Mouse (Mus musculus): Measurements from ENCODE around the gene Ciao2b. TPM values are rescaled to one million over a fixed set of nuclear protein-coding genes. Genes with fewer than 3 reads are reported as not detected.
"Not testable (repeated sequence)": the region's sequence is repeated elsewhere in the genome, so short reads cannot be mapped to it uniquely, and the experiment has no call there.

Ciao2b gene
- polyA plus RNA-seq (2016; fragmentation: Nextera tagmentation; extraction: Ambion mirVana), result 88.6 and 90.2 TPM in 2 replicates

DNA sequence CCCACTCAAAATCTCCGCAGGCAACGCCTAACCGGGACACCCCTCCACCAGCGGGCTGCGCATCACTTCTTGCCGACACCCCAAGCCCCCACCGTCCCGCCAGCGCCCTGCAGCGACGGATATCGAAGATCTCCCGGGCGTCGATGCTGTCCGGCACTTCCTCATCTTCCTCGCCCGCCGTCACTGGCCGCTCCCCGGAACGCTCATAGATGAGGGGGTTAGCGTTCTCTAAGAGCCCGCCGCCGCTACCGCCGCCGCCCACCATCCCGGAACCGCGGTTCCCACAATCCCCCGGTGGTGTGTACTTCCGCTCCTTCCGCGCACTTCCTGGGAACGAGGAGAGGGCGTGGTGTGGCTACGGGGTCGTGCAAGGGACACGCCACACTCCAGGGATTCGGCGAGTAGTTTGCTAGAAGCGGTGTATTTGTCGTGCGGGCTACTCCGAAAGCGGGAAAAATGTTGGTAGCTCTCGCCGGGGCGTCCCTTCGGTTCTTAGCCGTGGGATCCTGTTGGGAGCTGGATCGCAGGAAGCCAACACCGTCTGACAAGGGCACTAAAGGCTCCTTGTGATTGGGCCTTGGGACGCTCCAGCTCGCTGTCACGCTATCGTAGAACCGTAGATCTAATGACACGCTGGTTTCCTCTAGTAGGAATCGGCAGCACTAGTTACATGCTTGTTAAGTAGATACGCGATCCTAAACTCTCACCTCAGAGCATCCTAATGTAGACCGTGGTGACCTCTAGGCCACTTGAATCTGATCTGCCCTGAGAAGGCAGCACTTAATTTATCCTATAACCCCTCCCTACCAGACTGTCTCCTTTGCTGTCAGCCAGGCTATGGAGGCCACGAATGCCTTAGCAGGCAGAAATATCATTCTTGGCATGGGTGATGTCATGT, at the start of gene Ciao2b:
TSS of gene Ciao2b (minus strand) at position 540 of the 898 bp plus-strand sequence.
- Histone ChIP-seq H3K36me3 (peaks cover 21% of the 10 kb centered on the region), H3K4me2 (peak within 1 kb of the TSS; percentile 93), H3K4me3 (replicated peaks) (peak within 1 kb of the TSS; percentile 82), H3K4me1 (replicated peaks) (peaks cover 18% of the 10 kb centered on the region), H3K9ac (replicated peaks) (peak within 1 kb of the TSS; percentile 78), H3K27ac (0 out of 2 replicates have a peak within 1 kb of the TSS, but pooled peaks have one; percentile 31), H3K9me3 (no peaks in the 10 kb centered on the region), H3K27me3 (no peaks in the 10 kb centered on the region)
- peak; percentile 92 for ATAC-seq (ENCODE audit: insufficient number of reproducible peaks, insufficient read depth, low FRiP score, low TSS enrichment, low read depth)
- under 1% methylated on average over 66 of the region's 66 CpGs for WGBS

DNA sequence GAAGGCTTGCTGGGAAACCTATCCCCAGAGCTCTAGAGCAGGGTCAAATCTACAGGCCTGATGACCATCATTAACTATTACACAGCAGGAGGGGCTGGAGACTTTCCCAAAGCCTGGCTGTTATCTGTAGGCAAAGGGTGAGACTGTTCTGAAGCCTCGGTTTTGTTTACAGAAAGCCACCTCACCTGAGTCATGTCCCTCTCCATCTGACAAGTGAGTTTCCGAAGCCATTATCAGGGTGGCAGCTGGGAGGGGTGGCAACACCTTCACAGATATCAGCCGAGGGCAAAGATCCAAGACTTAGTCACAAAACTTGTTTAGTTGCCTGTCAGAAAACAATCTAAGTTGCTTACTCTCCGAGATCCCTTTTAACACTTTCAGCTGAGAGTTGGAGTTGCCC, 46.7 kb upstream of the Ciao2b start:
- H3K4me2 ChIP-seq, result no peak overlapping the region
- H3K27me3 ChIP-seq, result no peaks in the 10 kb centered on the region
- no peaks in the 10 kb centered on the region for H3K4me1 ChIP-seq (replicated peaks)
- H3K36me3 ChIP-seq, result no peaks in the 10 kb centered on the region
- no peak overlapping the region for H3K27ac ChIP-seq
- 64% methylated on average over 4 of the region's 4 CpGs for WGBS
- H3K4me3 ChIP-seq (replicated peaks), result no peak overlapping the region
- no peak overlapping the region for H3K9ac ChIP-seq (replicated peaks)
- no peak for ATAC-seq (ENCODE audit: insufficient number of reproducible peaks, insufficient read depth, low FRiP score, low TSS enrichment, low read depth)
- no peaks in the 10 kb centered on the region for H3K9me3 ChIP-seq

- no peak overlapping the region for H3K27ac ChIP-seq
- no peak for ATAC-seq (ENCODE audit: insufficient number of reproducible peaks, insufficient read depth, low FRiP score, low TSS enrichment, low read depth)
- no peak overlapping the region for H3K4me2 ChIP-seq
- no peak overlapping the region for H3K9ac ChIP-seq (replicated peaks)
- H3K4me3 ChIP-seq (replicated peaks), result no peak overlapping the region
- no peaks in the 10 kb centered on the region for H3K27me3 ChIP-seq
- H3K9me3 ChIP-seq, result no peaks in the 10 kb centered on the region
- WGBS, result 74% methylated on average over 4 of the region's 4 CpGs
- H3K4me1 ChIP-seq (replicated peaks), result no peaks in the 10 kb centered on the region
- no peaks in the 10 kb centered on the region for H3K36me3 ChIP-seq
Observed at GRCm38 (mm10) chr8:104655614-104656013, 13.8 kb upstream of the Ciao2b start.

GRCm38 (mm10) chr8:104654984-104655383, 13.2 kb upstream of the Ciao2b start:
- Histone ChIP-seq H3K9ac (replicated peaks) (no peak overlapping the region), H3K27ac (no peak overlapping the region), H3K4me3 (replicated peaks) (no peak overlapping the region), H3K9me3 (no peaks in the 10 kb centered on the region), H3K4me1 (replicated peaks) (no peaks in the 10 kb centered on the region), H3K4me2 (no peak overlapping the region), H3K36me3 (no peaks in the 10 kb centered on the region), H3K27me3 (no peaks in the 10 kb centered on the region)
- 4% methylated on average over 3 of the region's 3 CpGs for WGBS
- ATAC-seq (ENCODE audit: insufficient number of reproducible peaks, insufficient read depth, low FRiP score, low TSS enrichment, low read depth), result peak; percentile 71; the same call in 1 of the 2 replicates

GRCm38 (mm10) chr8:104644187-104644586, 2.4 kb upstream of the Ciao2b start:
- H3K9ac ChIP-seq (replicated peaks); H3K4me2 ChIP-seq; ATAC-seq (ENCODE audit: insufficient number of reproducible peaks, insufficient read depth, low FRiP score, low TSS enrichment, low read depth); H3K27me3 ChIP-seq; H3K27ac ChIP-seq; H3K9me3 ChIP-seq; H3K36me3 ChIP-seq; H3K4me3 ChIP-seq (replicated peaks): not testable (repeated sequence)
- 72% methylated on average over 3 of the region's 3 CpGs for WGBS
- peaks cover 18% of the 10 kb centered on the region for H3K4me1 ChIP-seq (replicated peaks)

DNA sequence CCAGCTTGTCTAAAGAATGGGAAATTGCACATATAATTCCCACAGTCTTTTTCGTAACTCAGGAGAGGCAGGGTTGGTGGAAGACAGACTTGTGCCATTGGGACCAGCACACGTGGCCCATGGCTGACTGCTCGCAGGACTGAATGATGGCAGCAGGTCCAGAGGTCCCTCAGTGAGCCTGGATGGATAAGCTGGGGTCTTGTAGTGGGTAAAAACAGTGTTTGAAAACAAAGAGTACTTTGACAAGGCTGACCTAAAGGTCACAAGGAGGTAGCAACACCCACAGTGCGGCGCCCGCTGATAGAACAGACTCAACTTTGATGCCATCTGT, 524 bp upstream of the Ciao2b start:
- H3K9ac ChIP-seq (replicated peaks), result peak overlapping the region; percentile 78
- H3K4me1 ChIP-seq (replicated peaks), result peaks cover 18% of the 10 kb centered on the region
- no peaks in the 10 kb centered on the region for H3K27me3 ChIP-seq
- H3K36me3 ChIP-seq, result peaks cover 21% of the 10 kb centered on the region
- H3K27ac ChIP-seq, result no peak overlapping the region
- peak overlapping the region; percentile 82 for H3K4me3 ChIP-seq (replicated peaks)
- peak overlapping the region; percentile 93 for H3K4me2 ChIP-seq
- 87% methylated on average over 6 of the region's 6 CpGs for WGBS
- no peak for ATAC-seq (ENCODE audit: insufficient number of reproducible peaks, insufficient read depth, low FRiP score, low TSS enrichment, low read depth)
- no peaks in the 10 kb centered on the region for H3K9me3 ChIP-seq

GRCm38 (mm10) chr8:104640831-104641370, 864 bp downstream of the Ciao2b start:
- Histone ChIP-seq H3K9ac (replicated peaks) (peak overlapping the region; percentile 78), H3K27ac (no peak overlapping the region), H3K36me3 (peaks cover 26% of the 10 kb centered on the region), H3K4me3 (replicated peaks) (peak overlapping the region; percentile 82), H3K4me1 (replicated peaks) (peaks cover 18% of the 10 kb centered on the region), H3K27me3 (no peaks in the 10 kb centered on the region), H3K9me3 (no peaks in the 10 kb centered on the region), H3K4me2 (peak overlapping the region; percentile 93)
- WGBS, result 11% methylated on average over 25 of the region's 25 CpGs
- no peak for ATAC-seq (ENCODE audit: insufficient number of reproducible peaks, insufficient read depth, low FRiP score, low TSS enrichment, low read depth)

DNA sequence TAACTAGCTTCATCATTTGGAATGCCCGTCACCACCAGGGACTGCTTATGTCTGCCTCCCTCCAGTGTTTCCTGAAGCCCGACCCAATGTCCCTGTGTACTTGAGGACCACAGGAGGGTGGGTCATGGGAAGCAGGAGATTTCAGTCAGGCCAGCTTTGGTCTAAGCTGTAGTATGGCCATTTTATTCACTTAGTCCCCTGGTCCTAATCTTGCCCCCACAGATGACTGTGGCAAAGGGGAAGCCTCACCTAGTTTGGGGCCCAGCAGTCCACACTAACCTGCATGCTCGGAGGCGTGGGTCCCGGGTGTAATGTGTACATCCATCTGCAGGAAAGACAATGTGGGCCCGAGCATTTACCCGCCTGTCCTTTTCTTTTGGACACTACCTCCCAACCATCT, 1.5 kb downstream of the Ciao2b start:
- H3K4me2 ChIP-seq, result peak overlapping the region; percentile 93
- H3K27me3 ChIP-seq, result no peaks in the 10 kb centered on the region
- peak overlapping the region; percentile 78; the same call in 1 of the 2 replicates for H3K9ac ChIP-seq (replicated peaks)
- H3K36me3 ChIP-seq, result peaks cover 32% of the 10 kb centered on the region
- peak overlapping the region; percentile 82 for H3K4me3 ChIP-seq (replicated peaks)
- peaks cover 18% of the 10 kb centered on the region for H3K4me1 ChIP-seq (replicated peaks)
- ATAC-seq (ENCODE audit: insufficient number of reproducible peaks, insufficient read depth, low FRiP score, low TSS enrichment, low read depth), result no peak
- 87% methylated on average over 7 of the region's 7 CpGs for WGBS
- no peak overlapping the region for H3K27ac ChIP-seq
- H3K9me3 ChIP-seq, result no peaks in the 10 kb centered on the region

DNA sequence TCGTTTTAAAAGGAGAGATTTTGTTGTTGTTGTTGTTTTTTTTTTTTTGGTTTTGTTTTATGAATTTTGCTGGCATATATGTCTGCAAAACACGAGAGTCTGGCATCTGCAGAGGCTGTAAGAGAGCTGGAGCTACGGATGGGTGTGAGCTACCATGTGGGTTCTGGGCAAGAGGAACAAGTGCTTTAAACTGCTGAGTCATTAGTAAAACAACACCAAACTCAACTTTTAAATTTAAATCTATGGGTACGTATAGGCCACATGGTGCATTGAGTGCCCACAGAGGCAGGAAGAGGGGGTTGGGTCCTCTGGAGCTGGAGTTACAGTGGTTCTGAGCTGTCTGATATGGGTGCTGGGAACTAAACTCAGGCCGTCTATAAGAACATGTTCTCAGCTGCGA, 3.8 kb downstream of the Ciao2b start:
- Histone ChIP-seq H3K27ac (no peak overlapping the region), H3K4me3 (replicated peaks) (no peak overlapping the region), H3K27me3 (no peaks in the 10 kb centered on the region), H3K9me3 (no peaks in the 10 kb centered on the region), H3K4me1 (replicated peaks) (peaks cover 21% of the 10 kb centered on the region), H3K9ac (replicated peaks) (no peak overlapping the region), H3K4me2 (no peak overlapping the region), H3K36me3 (peaks cover 39% of the 10 kb centered on the region)
- WGBS, result 93% methylated on average over 6 of the region's 6 CpGs
- ATAC-seq (ENCODE audit: insufficient number of reproducible peaks, insufficient read depth, low FRiP score, low TSS enrichment, low read depth), result no peak

DNA sequence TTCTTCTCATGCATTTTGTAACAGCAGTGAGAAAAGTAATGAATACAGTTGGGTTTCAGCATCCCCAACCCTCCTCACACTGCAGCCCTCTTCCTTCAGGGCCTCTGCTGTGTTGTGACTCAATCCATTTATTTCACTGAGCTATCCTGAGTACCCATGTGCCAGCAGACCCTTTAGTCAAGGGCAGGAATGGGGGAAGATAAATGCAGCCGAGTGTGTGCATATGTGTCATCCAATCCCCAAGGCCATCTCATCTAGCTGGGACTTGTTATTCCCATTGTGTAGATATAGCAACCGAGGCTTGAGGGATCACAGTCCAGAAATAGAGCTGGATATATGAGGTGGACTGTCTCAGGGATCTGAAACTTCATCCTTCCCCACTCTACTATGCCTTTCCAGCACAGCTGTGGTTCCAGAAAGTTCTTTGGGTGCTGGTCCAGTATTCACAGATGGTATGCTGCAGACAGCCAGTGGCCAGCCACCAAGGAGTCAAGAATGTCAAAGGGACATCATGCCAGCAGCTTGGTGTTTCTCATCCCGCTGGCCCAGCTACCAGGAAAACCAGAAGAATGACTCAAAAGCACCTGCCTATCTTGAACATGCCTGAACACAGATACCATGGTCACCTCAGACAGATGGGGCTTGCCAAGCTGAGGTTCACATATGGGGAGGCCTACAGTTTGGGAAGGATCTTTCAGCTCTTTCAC, 6.6 kb downstream of the Ciao2b start:
- H3K9me3 ChIP-seq, result no peaks in the 10 kb centered on the region
- ATAC-seq (ENCODE audit: insufficient number of reproducible peaks, insufficient read depth, low FRiP score, low TSS enrichment, low read depth), result no peak
- peaks cover 32% of the 10 kb centered on the region for H3K4me1 ChIP-seq (replicated peaks)
- H3K36me3 ChIP-seq, result peaks cover 39% of the 10 kb centered on the region
- H3K27ac ChIP-seq, result no peak overlapping the region
- peaks cover 13% of the 10 kb centered on the region for H3K27me3 ChIP-seq
- no peak overlapping the region for H3K4me3 ChIP-seq (replicated peaks)
- 88% methylated on average over 3 of the region's 3 CpGs for WGBS
- no peak overlapping the region for H3K4me2 ChIP-seq
- H3K9ac ChIP-seq (replicated peaks), result no peak overlapping the region

DNA sequence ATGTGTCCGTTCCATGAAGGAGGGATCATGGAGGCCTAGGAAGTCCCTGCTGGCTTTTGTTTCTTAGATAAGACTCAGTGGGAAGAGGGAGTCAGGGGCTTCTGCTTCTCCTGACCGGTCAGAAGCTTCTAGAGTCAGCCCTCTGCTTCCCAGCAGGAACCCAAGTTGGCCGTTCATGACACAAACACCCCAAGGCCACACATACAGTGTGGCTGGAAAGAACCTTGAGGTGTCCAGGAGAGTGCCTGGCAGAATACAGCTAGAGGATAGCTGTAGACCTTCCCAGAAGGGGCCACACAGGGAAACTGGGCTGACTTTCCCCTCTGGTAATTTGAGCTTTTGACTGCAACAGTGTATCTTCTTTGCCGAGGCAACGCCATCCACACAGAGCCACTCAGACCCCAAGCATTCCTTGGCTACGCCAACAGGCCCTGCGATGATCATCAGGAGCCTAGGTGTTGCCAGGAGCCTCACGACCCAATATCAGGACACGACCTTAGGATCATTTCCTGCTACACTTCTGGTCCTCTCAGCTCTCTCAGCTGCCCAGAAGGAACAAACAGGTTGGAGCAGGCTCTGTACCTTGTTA, 8.5 kb downstream of the Ciao2b start:
- Histone ChIP-seq H3K27me3 (peaks cover 27% of the 10 kb centered on the region), H3K4me3 (replicated peaks) (no peak overlapping the region), H3K9me3 (no peaks in the 10 kb centered on the region), H3K36me3 (peaks cover 21% of the 10 kb centered on the region), H3K4me1 (replicated peaks) (peaks cover 29% of the 10 kb centered on the region), H3K4me2 (no peak overlapping the region), H3K27ac (no peak overlapping the region), H3K9ac (replicated peaks) (no peak overlapping the region)
- 48% methylated on average over 9 of the region's 9 CpGs for WGBS
- no peak for ATAC-seq (ENCODE audit: insufficient number of reproducible peaks, insufficient read depth, low FRiP score, low TSS enrichment, low read depth)
